Mouse (Mus musculus) embryonic fibroblast, embryonic 13.5 days (primary cell): ENCODE measurements at regions not wholly inside any gene's neighbourhood (a gene's known extent, or its start where the extent isn't known, plus 50 kb on each side); places are given as distances from the start of the nearest gene placed in this dataset.
"Not testable (repeated sequence)": the region's sequence is repeated elsewhere in the genome, so short reads cannot be mapped to it uniquely, and the experiment has no call there.

Source experiments
- H3K27ac ChIP-seq: 2 replicates; pipeline ENCODE4 v1.5.1; 2012; ENCODE audit warnings: low read length, control low read depth, inconsistent platforms; ENCODE audit not compliant: insufficient read depth
- H3K4me1 ChIP-seq: 2 replicates; pipeline ENCODE4 v1.6.1; 2011; ENCODE audit warnings: low read length; ENCODE audit not compliant: control insufficient read depth, insufficient read depth
- H3K4me3 ChIP-seq: 2 replicates; pipeline ENCODE4 v1.5.1; 2011; ENCODE audit warnings: mild to moderate bottlenecking, control low read depth, low read length; ENCODE audit not compliant: insufficient read depth
- CTCF ChIP-seq: IDR thresholded peaks from 2 replicates; pipeline ENCODE4 v1.5.1; 2011; ENCODE audit warnings: mild to moderate bottlenecking, control low read depth, low read length, moderate library complexity, borderline replicate concordance; ENCODE audit not compliant: insufficient read depth
- POLR2A ChIP-seq: IDR thresholded peaks from 2 replicates; pipeline ENCODE4 v1.6.1; 2011; ENCODE audit warnings: low read depth, mild to moderate bottlenecking, control low read depth, low read length, moderate library complexity

DNA sequence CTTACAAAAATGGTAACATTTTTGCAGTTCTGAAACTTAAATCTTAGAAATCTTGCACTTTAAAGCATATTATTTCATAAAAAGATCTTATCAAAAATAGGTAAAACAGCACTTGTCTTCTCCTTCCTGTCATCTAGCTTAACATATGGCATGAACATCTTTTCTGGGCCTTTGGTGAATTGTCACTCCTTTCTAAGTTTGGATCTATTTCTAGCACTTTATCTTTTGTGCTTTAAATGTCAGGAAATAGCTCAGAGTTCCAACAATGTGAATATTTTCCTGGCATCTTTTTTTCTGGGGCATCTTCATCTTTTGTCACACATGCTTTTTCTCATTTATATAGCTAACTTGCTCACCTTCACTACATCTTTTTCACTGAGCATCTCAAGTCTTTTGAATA, 527.4 kb upstream of the Gm5150 start:
- Histone ChIP-seq H3K27ac (no peak overlapping the region), H3K4me1 (no peaks in the 10 kb centered on the region), H3K4me3 (no peak overlapping the region)
- TF ChIP-seq CTCF (no peak), POLR2A (no peak)

DNA sequence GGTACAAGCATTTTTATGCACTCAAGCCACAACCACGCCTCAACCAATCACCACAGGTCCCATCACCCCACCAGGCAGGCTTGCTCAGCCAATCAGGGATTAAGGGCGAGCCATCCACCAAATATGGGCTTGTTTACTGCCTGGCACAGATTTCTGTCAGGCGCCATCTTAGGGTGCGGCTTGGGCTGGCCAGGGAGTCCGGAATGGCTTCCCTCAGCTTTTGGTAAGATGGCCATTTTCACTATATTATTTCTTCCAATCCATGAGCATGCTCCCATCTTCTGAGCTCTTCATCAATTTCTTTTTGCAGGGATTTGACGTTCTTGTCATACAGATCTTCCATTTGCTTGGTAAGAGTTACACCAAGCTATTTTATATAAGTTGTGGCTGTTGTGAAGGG, 521.3 kb upstream of the Gm5150 start:
- not testable (repeated sequence) for H3K27ac ChIP-seq, H3K4me1 ChIP-seq, H3K4me3 ChIP-seq

DNA sequence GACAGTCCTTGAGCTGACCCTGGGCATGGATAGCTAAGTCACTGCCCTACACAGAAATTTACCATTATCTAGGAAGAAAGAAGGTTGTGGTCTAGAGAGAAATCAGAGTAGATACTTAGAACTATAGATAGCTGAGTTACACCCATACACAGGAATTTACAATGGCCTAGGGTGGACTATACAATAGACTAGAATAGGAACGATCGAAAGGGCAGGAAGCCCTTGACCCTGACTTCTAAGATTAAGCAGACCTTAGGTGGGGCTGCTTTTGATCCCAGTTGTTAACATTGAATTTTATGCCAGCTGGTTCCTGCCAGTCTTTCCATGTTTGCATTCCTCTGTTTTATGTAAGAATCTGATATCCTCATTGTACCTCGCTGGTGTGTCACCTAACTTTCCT, 482.2 kb upstream of the Gm5150 start:
- not testable (repeated sequence) for H3K4me1 ChIP-seq, H3K4me3 ChIP-seq, H3K27ac ChIP-seq

DNA sequence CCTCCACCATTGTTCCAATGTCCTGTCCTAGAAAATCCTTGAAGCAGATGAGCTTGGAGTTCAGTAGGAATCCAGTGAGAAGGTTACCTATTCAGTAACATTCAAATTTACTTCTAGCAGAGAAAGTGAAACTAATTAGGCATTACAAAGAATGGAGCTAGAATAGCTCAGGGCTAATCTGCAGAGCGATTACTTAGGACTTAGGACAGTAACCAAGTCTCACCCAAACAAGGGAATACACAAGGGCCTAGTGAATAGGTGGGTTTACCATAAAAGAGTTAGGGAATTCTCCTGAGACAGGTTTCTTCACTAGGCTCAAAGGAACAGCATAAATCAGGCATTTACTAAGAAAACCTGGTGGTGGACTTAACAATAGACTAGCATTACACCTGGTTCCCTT, 476.5 kb upstream of the Gm5150 start:
- no peak for TF ChIP-seq CTCF
- no peak for TF ChIP-seq POLR2A
- no peaks in the 10 kb centered on the region for H3K4me1 ChIP-seq
- no peak overlapping the region for H3K4me3 ChIP-seq
- no peak overlapping the region for H3K27ac ChIP-seq

DNA sequence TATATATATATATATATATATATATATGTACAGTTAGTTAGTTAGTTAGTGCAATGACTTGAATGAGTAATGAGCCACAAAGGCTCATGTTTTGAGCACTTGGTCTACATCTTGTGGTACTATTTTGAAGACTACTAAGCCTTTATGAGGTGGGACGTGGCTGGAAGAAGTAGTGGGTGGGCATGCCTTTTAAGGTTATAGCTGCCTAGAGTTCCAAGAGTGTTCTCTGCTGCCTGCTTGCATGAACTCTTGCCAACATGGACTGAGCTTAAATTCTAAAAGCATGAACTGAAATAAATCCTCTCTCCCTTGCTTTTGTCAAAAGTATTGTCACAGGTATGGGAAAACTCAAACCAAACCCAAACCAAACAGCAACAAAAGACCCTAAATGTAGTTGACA, 465.1 kb upstream of the Gm5150 start:
- Histone ChIP-seq H3K4me3 (no peak overlapping the region), H3K4me1 (no peaks in the 10 kb centered on the region), H3K27ac (no peak overlapping the region)
- TF ChIP-seq POLR2A (no peak), CTCF (no peak)

DNA sequence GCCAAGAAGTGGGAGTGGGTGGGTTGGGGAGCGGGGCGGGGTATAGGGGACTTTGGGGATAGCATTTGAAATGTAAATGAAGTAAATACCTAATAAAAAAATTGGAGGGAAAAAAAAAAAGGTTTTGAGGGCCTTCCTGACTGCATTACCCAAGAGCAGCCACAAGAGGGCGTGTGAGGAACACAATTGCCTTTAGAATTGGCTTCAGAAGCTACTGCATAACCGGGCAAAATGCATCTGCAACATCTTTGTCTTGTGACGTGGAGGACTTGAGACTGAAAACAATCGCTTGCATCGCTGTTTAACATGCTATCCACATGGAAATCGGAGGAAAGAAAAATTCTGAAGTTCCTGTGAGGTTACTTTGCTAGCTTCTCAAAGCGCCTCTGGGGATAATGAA, 460.2 kb upstream of the Gm5150 start:
- Histone ChIP-seq H3K4me3 (no peak overlapping the region), H3K4me1 (no peaks in the 10 kb centered on the region), H3K27ac (no peak overlapping the region)
- TF ChIP-seq CTCF (peak; percentile 49; the same call in 1 of the 2 replicates), POLR2A (no peak)

DNA sequence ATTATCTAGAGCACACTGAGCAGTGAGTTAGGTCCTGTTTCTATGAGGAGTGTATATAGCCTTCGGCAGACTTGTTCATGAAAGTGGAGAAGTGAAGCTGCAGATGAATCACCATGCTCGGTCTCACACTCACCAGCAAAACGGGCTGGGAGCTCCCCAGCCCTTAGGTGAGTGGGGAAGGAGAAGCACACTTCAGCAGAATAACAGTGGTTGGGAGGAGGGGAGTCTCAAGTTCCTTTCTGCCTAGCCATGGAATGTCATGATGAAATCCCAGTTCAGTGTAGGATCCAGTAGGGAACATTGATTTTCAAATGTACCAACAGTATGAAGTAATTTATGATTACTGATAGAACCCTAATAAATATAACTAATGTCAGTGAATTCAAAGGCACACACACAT, 459.1 kb upstream of the Gm5150 start:
- H3K4me1 ChIP-seq, result no peaks in the 10 kb centered on the region
- no peak overlapping the region for H3K4me3 ChIP-seq
- no peak overlapping the region for H3K27ac ChIP-seq
- no peak for TF ChIP-seq POLR2A
- TF ChIP-seq CTCF, result no peak

DNA sequence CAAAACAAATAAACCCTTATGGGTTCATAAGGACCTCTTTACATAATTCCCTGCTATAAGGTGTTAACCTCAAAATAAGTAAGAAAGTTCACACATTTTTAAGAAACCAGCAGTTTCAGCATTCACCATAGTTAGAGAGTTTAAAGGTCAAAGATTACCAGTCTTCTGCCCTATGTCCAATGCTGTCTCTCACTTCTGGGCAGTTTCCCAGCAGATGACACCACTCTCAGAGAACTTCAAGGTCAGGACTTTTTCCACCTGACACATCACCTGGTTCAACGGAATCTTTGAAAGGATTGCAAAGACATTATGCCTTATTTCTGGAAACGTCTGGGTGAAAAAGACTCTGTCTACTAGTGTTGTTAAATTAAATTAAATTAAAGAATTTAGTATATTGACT, 458.1 kb upstream of the Gm5150 start:
- Histone ChIP-seq H3K4me3 (no peak overlapping the region), H3K27ac (no peak overlapping the region), H3K4me1 (no peaks in the 10 kb centered on the region)
- TF ChIP-seq POLR2A (no peak), CTCF (no peak)

DNA sequence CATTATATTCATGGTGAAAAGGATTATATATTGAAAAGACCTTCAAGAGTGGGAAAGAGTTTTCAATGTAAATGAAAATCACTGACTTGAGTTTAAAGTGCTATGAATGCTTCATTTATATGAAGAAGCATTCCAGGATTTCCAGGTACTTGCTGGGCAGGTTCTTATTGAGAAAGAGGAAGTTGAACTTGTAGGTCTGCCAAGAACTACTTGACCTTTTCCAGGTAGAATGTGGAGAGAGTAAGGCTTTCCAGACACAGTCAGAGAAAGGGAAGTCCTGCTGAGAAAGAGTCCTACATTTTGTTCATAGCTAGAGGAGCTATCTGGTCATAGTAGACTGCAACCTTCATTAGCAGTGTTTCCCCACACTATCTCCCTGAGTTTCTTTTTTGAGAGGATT, 426.8 kb upstream of the Gm5150 start:
- no peaks in the 10 kb centered on the region for H3K4me1 ChIP-seq
- no peak overlapping the region for H3K4me3 ChIP-seq
- no peak overlapping the region for H3K27ac ChIP-seq
- no peak for TF ChIP-seq CTCF
- no peak for TF ChIP-seq POLR2A

DNA sequence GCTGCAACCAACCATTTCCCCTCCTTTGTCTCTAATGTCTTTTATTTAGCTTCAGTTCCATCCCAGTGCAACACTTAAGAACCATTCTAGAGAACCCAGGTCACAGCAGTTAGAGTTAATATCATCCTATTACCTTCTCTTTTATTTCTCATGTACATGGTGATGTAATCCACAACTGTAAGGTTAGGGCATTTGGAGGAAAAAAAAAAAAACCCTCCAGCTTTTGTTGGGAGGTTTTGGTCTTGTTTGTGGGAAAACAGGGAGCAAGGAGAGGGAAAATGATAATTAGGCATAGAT, 425.5 kb upstream of the Gm5150 start:
- Histone ChIP-seq H3K4me1 (no peaks in the 10 kb centered on the region), H3K4me3 (no peak overlapping the region), H3K27ac (no peak overlapping the region)
- no peak for TF ChIP-seq POLR2A
- no peak for TF ChIP-seq CTCF

DNA sequence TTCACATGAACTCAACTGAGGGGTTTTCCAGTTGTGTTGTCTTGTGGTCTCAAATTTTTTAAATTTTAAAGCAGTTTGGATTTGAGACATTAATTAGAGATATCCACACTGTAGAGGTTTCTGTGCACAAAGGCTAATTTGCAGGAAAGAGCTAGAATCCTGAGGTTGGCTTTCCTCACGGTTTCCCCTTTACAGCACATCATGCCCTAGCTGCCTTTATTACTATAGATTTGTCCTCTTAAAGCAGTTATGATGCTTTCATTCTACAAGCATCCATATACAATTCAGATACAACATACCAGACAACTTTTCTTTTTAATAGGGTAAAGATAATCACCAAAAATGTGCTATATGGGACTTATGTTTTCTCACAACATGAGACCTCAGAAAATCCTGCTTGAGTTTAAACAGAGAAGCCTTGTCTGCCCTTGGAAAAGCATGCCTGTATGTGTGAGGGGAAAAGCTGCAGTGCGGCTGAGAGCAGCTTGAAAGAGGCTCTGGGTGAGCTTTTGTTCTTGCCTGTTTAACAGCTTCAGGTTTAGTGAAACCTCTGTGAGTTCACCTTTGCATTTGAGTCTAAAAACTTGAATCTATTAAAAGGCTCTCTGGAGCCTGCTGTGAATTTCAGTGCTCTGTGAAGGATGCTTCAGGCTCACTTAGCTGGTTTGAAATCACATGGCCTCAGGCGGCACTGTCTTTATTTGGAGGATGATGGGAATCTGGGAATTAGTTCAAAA, 425.0 kb upstream of the Gm5150 start:
- Histone ChIP-seq H3K4me1 (no peaks in the 10 kb centered on the region), H3K27ac (no peak overlapping the region), H3K4me3 (no peak overlapping the region)
- TF ChIP-seq POLR2A (no peak), CTCF (no peak)
